Mouse (Mus musculus) CH12.LX (cell line): ENCODE results near the gene Casq2. TPM values are rescaled to one million over a fixed set of nuclear protein-coding genes. Genes with fewer than 3 reads are reported as not detected.

Experiments
- DNase-seq: peaks from one replicate; pipeline ENCODE4 v3.0.0-alpha.2; 2013; ENCODE audit errors: extremely low read depth
- H3K27ac ChIP-seq: 2 replicates; pipeline ENCODE4 v1.5.1; 2012; ENCODE audit warnings: low read depth, mild to moderate bottlenecking, control low read depth, moderate library complexity; ENCODE audit not compliant: insufficient read depth
- H3K27me3 ChIP-seq: replicated peaks from 2 replicates; pipeline ENCODE3; 2012; ENCODE audit warnings: inconsistent platforms
- H3K36me3 ChIP-seq, 2 experiments: replicated peaks in 1 of 2; 2 replicates each; pipeline versions ENCODE3 to v1.6.1; 2012; ENCODE audit warnings: inconsistent platforms in 1 of 2, low read length in 1 of 2, mild to moderate bottlenecking in 1 of 2, mixed read lengths in 1 of 2, moderate library complexity in 1 of 2; ENCODE audit not compliant: control insufficient read depth in 1 of 2, insufficient read depth in 1 of 2
- H3K4me1 ChIP-seq, 2 experiments: 2 replicates each; pipeline ENCODE4 v1.6.1; 2012; ENCODE audit warnings: inconsistent platforms in 1 of 2, moderate library complexity in 1 of 2; ENCODE audit not compliant: insufficient read depth in 2 of 2, control insufficient read depth in 1 of 2
- H3K4me2 ChIP-seq: 2 replicates; pipeline ENCODE4 v1.6.1; 2012; ENCODE audit warnings: low read depth, mild to moderate bottlenecking, control low read depth; ENCODE audit not compliant: poor library complexity, insufficient read depth, severe bottlenecking
- H3K4me3 ChIP-seq, 3 experiments: fragments of 150-350 bp in 1 of 3; sonication (generic) in 1 of 3; replicated peaks in 1 of 3; 2 replicates each; pipeline versions ENCODE3 to v1.5.1; 2011 to 2012; ENCODE audit warnings: low read depth in 2 of 3, low read length in 2 of 3, mild to moderate bottlenecking in 2 of 3, moderate library complexity in 2 of 3, control low read depth in 1 of 3, improper control_type of control experiment in 1 of 3, inconsistent platforms in 1 of 3, mixed read lengths in 1 of 3; ENCODE audit not compliant: poor library complexity in 1 of 3
- H3K79me2 ChIP-seq: replicated peaks from 2 replicates; pipeline ENCODE4 v1.6.1; 2012; ENCODE audit warnings: mild to moderate bottlenecking, moderate library complexity; ENCODE audit not compliant: control insufficient read depth, poor library complexity, insufficient read depth, severe bottlenecking; ENCODE audit errors: extremely low read depth
- H3K9ac ChIP-seq: 2 replicates; pipeline ENCODE4 v1.6.1; 2012; ENCODE audit warnings: low read depth, mild to moderate bottlenecking, control low read depth, moderate library complexity; ENCODE audit not compliant: insufficient read depth
- H3K9me3 ChIP-seq: replicated peaks from 2 replicates; pipeline ENCODE3; 2012; ENCODE audit warnings: low read length, inconsistent platforms, mixed read lengths
- CTCF ChIP-seq, 2 experiments: IDR thresholded peaks in 1 of 2; conservative IDR thresholded peaks in 1 of 2; 2 replicates each; pipeline ENCODE4 v1.5.1; 2011 to 2012; ENCODE audit warnings: low read depth in 2 of 2, low read length in 2 of 2, improper control_type of control experiment in 1 of 2, inconsistent platforms in 1 of 2, mild to moderate bottlenecking in 1 of 2, moderate library complexity in 1 of 2
- EP300 ChIP-seq: IDR thresholded peaks from 2 replicates; pipeline ENCODE4 v1.6.1; 2011; ENCODE audit warnings: low read length, improper control_type of control experiment
- HCFC1 ChIP-seq: IDR thresholded peaks from 2 replicates; pipeline ENCODE4 v1.6.1; 2012; ENCODE audit warnings: low read depth, mild to moderate bottlenecking, inconsistent platforms, low read length, improper control_type of control experiment
- IRF4 ChIP-seq: IDR thresholded peaks from 2 replicates; pipeline ENCODE4 v1.6.1; 2014; ENCODE audit warnings: low read depth, mild to moderate bottlenecking, inconsistent platforms, low read length, improper control_type of control experiment
- JUN ChIP-seq: IDR thresholded peaks from 2 replicates; pipeline ENCODE4 v1.6.1; 2011; ENCODE audit warnings: low read depth, mild to moderate bottlenecking, low read length, improper control_type of control experiment, moderate library complexity; ENCODE audit not compliant: insufficient read depth
- MAX ChIP-seq: IDR thresholded peaks from 2 replicates; pipeline ENCODE4 v1.6.1; 2011; ENCODE audit warnings: low read length, improper control_type of control experiment
- MAZ ChIP-seq: IDR thresholded peaks from 2 replicates; pipeline ENCODE4 v1.6.1; 2012; ENCODE audit warnings: low read depth, mild to moderate bottlenecking, inconsistent platforms, low read length, improper control_type of control experiment, moderate library complexity
- MEF2A ChIP-seq: IDR thresholded peaks from 2 replicates; pipeline ENCODE4 v1.6.1; 2014; ENCODE audit warnings: low read depth, mild to moderate bottlenecking, inconsistent platforms, low read length, improper control_type of control experiment, borderline replicate concordance
- NELFE ChIP-seq: IDR thresholded peaks from 2 replicates; pipeline ENCODE4 v1.6.1; 2011; ENCODE audit warnings: low read depth, low read length, improper control_type of control experiment
- PAX5 ChIP-seq: IDR thresholded peaks from 2 replicates; pipeline ENCODE4 v1.6.1; 2012; ENCODE audit warnings: low read length, inconsistent platforms, mixed read lengths
- POLR2AphosphoS2 ChIP-seq: IDR thresholded peaks from 2 replicates; pipeline ENCODE4 v1.6.1; 2011; ENCODE audit warnings: low read depth, low read length, improper control_type of control experiment
- RCOR1 ChIP-seq: conservative IDR thresholded peaks from 2 replicates; pipeline ENCODE4 v1.6.1; 2012; ENCODE audit warnings: low read depth, mild to moderate bottlenecking, inconsistent platforms, low read length, improper control_type of control experiment
- SMC3 ChIP-seq: IDR thresholded peaks from 2 replicates; pipeline ENCODE4 v1.6.1; 2011; ENCODE audit warnings: low read depth, low read length, improper control_type of control experiment
- UBTF ChIP-seq: IDR thresholded peaks from 2 replicates; pipeline ENCODE4 v1.6.1; 2012; ENCODE audit warnings: low read depth, mild to moderate bottlenecking, inconsistent platforms, low read length, improper control_type of control experiment, moderate library complexity
- USF1 ChIP-seq: IDR thresholded peaks from 2 replicates; pipeline ENCODE4 v1.6.1; 2014; ENCODE audit warnings: low read depth, mild to moderate bottlenecking, inconsistent platforms, low read length, improper control_type of control experiment
- USF2 ChIP-seq: conservative IDR thresholded peaks from 2 replicates; pipeline ENCODE4 v1.6.1; 2011; ENCODE audit warnings: low read depth, low read length, improper control_type of control experiment
- ZMIZ1 ChIP-seq: IDR thresholded peaks from 2 replicates; pipeline ENCODE4 v1.6.1; 2012; ENCODE audit warnings: low read depth, mild to moderate bottlenecking, inconsistent platforms, low read length, improper control_type of control experiment
- ZNF384 ChIP-seq: IDR thresholded peaks from 2 replicates; pipeline ENCODE4 v1.6.1; 2012; ENCODE audit warnings: low read depth, low read length, improper control_type of control experiment, inconsistent platforms
- dilution Hi-C: fragments of 300-500 bp; cut with MboI; formaldehyde crosslinking; loops from 2 replicates; pipeline ENCODE4 v1.14.3; 2020; ENCODE audit warnings: low sequenced_read_pairs; ENCODE audit not compliant: extremely low pct_unique_long_range_greater_than_20kb, extremely low pct_ligation_motif_present
- in situ Hi-C: fragments of 300-500 bp; cut with MboI; formaldehyde crosslinking; loops from 3 replicates; pipeline ENCODE4 v1.14.3; 2019; ENCODE audit warnings: low sequenced_read_pairs, low pct_ligation_motif_present, low pct_unique_long_range_greater_than_20kb, mixed read lengths
- polyA plus RNA-seq: library from polyadenylated mRNA; unstranded; fragments of >175 nt; gene quantifications from 2 replicates; pipeline ENCODE4 v1.2.1, GENCODE M21; 2012; ENCODE audit warnings: low read depth; ENCODE audit not compliant: insufficient read length
- total RNA-seq, 2 experiments: library from RNA; depleted of rRNA; stranded (reverse); fragments of 300-350 nt in 1 of 2; fragments of >200 nt in 1 of 2; gene quantifications; 2 replicates each; pipeline ENCODE4 v1.2.3; 2012 to 2014

The Casq2 gene
- total and polyA plus RNA-seq, 3 experiments = not detected

GRCm38 (mm10) chr3:102047532-102047931, 38.7 kb upstream of the Casq2 start:
- Histone ChIP-seq H3K79me2 (no peaks in the 10 kb centered on the region), H3K9ac (no peak overlapping the region)
- no peak for TF ChIP-seq RCOR1
- no peak for TF ChIP-seq POLR2AphosphoS2
- no peak for TF ChIP-seq USF1
- TF ChIP-seq MEF2A = no peak
- TF ChIP-seq IRF4 = no peak
- no peak for TF ChIP-seq MAZ
- no peak for TF ChIP-seq USF2
- no peak for TF ChIP-seq SMC3
- no peak for TF ChIP-seq CTCF (conservative IDR thresholded peaks at IDR 0.05 in 1 of 2, IDR thresholded peaks at IDR 0.05 in 1 of 2; ENCODE audit: low read depth in 2 of 2, low read length in 2 of 2)
- TF ChIP-seq JUN = no peak
- TF ChIP-seq MAX = no peak
- TF ChIP-seq PAX5 = no peak
- TF ChIP-seq NELFE = no peak
- TF ChIP-seq UBTF = no peak
- TF ChIP-seq HCFC1 = no peak
- TF ChIP-seq, all 38 proteins: peak for 0
- no peak overlapping the region for H3K27ac ChIP-seq
- H3K36me3 ChIP-seq = no peaks in the 10 kb centered on the region
- no peak for DNase-seq
- no peak overlapping the region for H3K4me2 ChIP-seq
- H3K4me3 ChIP-seq = no peak overlapping the region
- dilution Hi-C loops = no loop called here
- H3K9me3 ChIP-seq = peaks cover 7% of the 10 kb centered on the region
- in situ Hi-C loops = no loop called here
- H3K27me3 ChIP-seq = no peaks in the 10 kb centered on the region
- H3K4me1 ChIP-seq = no peaks in the 10 kb centered on the region

- no peak for DNase-seq
Measured at GRCm38 (mm10) chr3:102049207-102050104, 36.8 kb upstream of the Casq2 start.

More at GRCm38 (mm10) chr3:102049207-102050104, 36.8 kb upstream of the Casq2 start:
- no peak overlapping the region for H3K27ac ChIP-seq
- H3K36me3 ChIP-seq = no peaks in the 10 kb centered on the region
- TF ChIP-seq USF1 (no peak), IRF4 (no peak), ZNF384 (no peak), EP300 (no peak), ZMIZ1 (no peak), MEF2A (no peak), SMC3 (no peak)
- peaks cover 0 to 12% of the 10 kb centered on the region in 2 experiments; a peak in 1 of 4 replicates for H3K4me1 ChIP-seq
- no peaks in the 10 kb centered on the region for H3K27me3 ChIP-seq
- no peak overlapping the region for H3K4me3 ChIP-seq
- H3K79me2 ChIP-seq = no peaks in the 10 kb centered on the region
- dilution Hi-C loops (no loop called here), in situ Hi-C loops (loop anchor here (25.0 kb wide), 1 partner anchor 162 kb away; no protein-coding TSS in a partner anchor)
- no peaks in the 10 kb centered on the region for H3K9me3 ChIP-seq
- no peak overlapping the region for H3K4me2 ChIP-seq
- no peak overlapping the region for H3K9ac ChIP-seq
